Mouse (Mus musculus) kidney, adult 2 months (tissue): ENCODE results near the gene Stard7.

Experiments
- CTCF ChIP-seq: fragments of 200-500 bp; conservative IDR thresholded peaks from 2 replicates; pipeline ENCODE4 v1.5.1; 2011; ENCODE audit warnings: low read depth, mild to moderate bottlenecking, control low read depth, low read length, moderate library complexity, mixed read lengths; ENCODE audit not compliant: insufficient read depth, insufficient read length
- POLR2A ChIP-seq: fragments of 200-500 bp; IDR thresholded peaks from one replicate; pipeline ENCODE4 v1.6.1; 2011; ENCODE audit warnings: low read depth, low read length, control low read depth

- TF ChIP-seq CTCF (no peak), POLR2A (no peak)
Observed at GRCm38 (mm10) chr2:127310685-127311084, 40.7 kb downstream of the Stard7 start.
